Mouse (Mus musculus): ENCODE results near the gene Proser2. TPM values are rescaled to one million over a fixed set of nuclear protein-coding genes. Genes with fewer than 3 reads are reported as not detected.

The Proser2 gene
- polyA plus RNA-seq, 1 experiment from 2014 or later = 24.0 TPM

Other genes starting within 250 kb of the Proser2 start
- gene Sec61a2, start 234.8 kb downstream of the Proser2 start, polyA plus RNA-seq (2015; fragmentation: Nextera tagmentation; extraction: Ambion mirVana) = 55.7 and 61.8 TPM in 2 replicates
- gene Dhtkd1, start 187.4 kb downstream of the Proser2 start, polyA plus RNA-seq (2015; fragmentation: Nextera tagmentation; extraction: Ambion mirVana) = 2.3 and 2.4 TPM in 2 replicates
- gene Upf2, start 178.7 kb downstream of the Proser2 start, polyA plus RNA-seq (2015; fragmentation: Nextera tagmentation; extraction: Ambion mirVana) = 7.2 and 7.9 TPM in 2 replicates
- gene Echdc3, start 82.8 kb upstream of the Proser2 start, polyA plus RNA-seq (2015; fragmentation: Nextera tagmentation; extraction: Ambion mirVana) = 16.6 and 16.9 TPM in 2 replicates
- 7.8 and 8.4 TPM in 2 replicates for gene Usp6nl, start 192.5 kb upstream of the Proser2 start, polyA plus RNA-seq (2015; fragmentation: Nextera tagmentation; extraction: Ambion mirVana)

All from intestine, embryonic 16.5 days (tissue).